Mouse (Mus musculus) C2C12 (cell line): Measurements from ENCODE around the gene Lamc2. TPM values are rescaled to one million over a fixed set of nuclear protein-coding genes. Genes with fewer than 3 reads are reported as not detected.

Experiments
- H3K27me3 ChIP-seq: one replicate; pipeline ENCODE4 v1.6.1; 2011; ENCODE audit not compliant: control insufficient read depth, insufficient read depth, insufficient read length
- H3K36me3 ChIP-seq: one replicate; pipeline ENCODE4 v1.6.1; 2011; ENCODE audit not compliant: control insufficient read depth, insufficient read depth
- H3K4me3 ChIP-seq: one replicate; pipeline ENCODE4 v1.5.1; 2011; ENCODE audit warnings: mild to moderate bottlenecking, control low read depth; ENCODE audit not compliant: poor library complexity, insufficient read depth, severe bottlenecking
- H3K79me2 ChIP-seq: one replicate; pipeline ENCODE4 v1.6.1; 2011; ENCODE audit not compliant: control insufficient read depth, insufficient read depth
- H3K79me3 ChIP-seq: one replicate; pipeline ENCODE4 v1.6.1; 2011; ENCODE audit warnings: low read depth, control low read depth
- H3ac ChIP-seq: one replicate; pipeline ENCODE3; 2011; ENCODE audit warnings: low read depth; ENCODE audit not compliant: control insufficient read depth, insufficient read length
- CEBPB ChIP-seq: IDR thresholded peaks from one replicate; pipeline ENCODE4 v1.6.1; 2011; ENCODE audit warnings: low read depth, mild to moderate bottlenecking, control low read depth, moderate library complexity
- CTCF ChIP-seq: IDR thresholded peaks from one replicate; pipeline ENCODE4 v1.5.1; 2011; ENCODE audit not compliant: control insufficient read depth, insufficient read depth, insufficient read length
- FOSL1 ChIP-seq: IDR thresholded peaks from one replicate; pipeline ENCODE4 v1.8.0; 2011; ENCODE audit warnings: mild to moderate bottlenecking, low read length; ENCODE audit not compliant: poor library complexity, insufficient read depth, severe bottlenecking
- MAX ChIP-seq: IDR thresholded peaks from one replicate; pipeline ENCODE4 v1.6.1; 2011; ENCODE audit warnings: mild to moderate bottlenecking, control low read depth
- MYOD1 ChIP-seq: IDR thresholded peaks from one replicate; pipeline ENCODE4 v1.6.1; 2011; ENCODE audit warnings: low read depth; ENCODE audit not compliant: control insufficient read depth, insufficient read length
- MYOG ChIP-seq: IDR thresholded peaks from one replicate; pipeline ENCODE4 v1.6.1; 2011; ENCODE audit not compliant: control insufficient read depth, insufficient read length; ENCODE audit errors: extremely low read depth
- USF1 ChIP-seq: IDR thresholded peaks from one replicate; pipeline ENCODE4 v1.6.1; 2011; ENCODE audit warnings: low read depth, mild to moderate bottlenecking, control low read depth, moderate library complexity
- polyA plus RNA-seq: library from polyadenylated mRNA; unstranded; fragments of >200 nt; fragmentation: generic; extraction: Trizol; gene quantifications from one replicate; pipeline ENCODE4 v1.2.1, GENCODE M21; 2012; ENCODE audit warnings: missing spikeins

The Lamc2 gene
- polyA plus RNA-seq, 1 experiment: 5.4 TPM

DNA sequence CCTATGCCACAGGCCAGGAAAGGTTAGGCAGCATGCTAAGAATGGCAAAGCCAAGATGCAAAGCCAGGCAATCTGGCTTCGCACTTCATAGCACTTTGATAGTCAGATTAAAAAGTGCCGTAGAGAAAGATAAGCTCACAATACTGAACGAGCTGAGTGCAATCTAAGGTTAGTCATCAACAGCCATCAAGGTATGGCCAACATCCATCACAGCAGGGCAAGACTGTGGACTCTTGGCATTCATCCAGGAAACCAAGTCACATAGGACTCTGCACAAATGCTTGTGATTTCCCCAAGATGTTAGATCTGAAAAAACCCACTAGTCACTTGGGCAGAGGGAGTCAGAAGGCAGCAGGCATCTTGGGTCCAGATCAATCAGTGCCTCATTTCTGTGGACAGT, 1.8 kb upstream of the Lamc2 start:
- Histone ChIP-seq H3K27me3 (no peaks in the 10 kb centered on the region), H3K36me3 (no peaks in the 10 kb centered on the region)
- TF ChIP-seq MAX (no peak), FOSL1 (no peak), MYOD1 (no peak), USF1 (no peak), MYOG (no peak), CEBPB (no peak), CTCF (no peak)

DNA sequence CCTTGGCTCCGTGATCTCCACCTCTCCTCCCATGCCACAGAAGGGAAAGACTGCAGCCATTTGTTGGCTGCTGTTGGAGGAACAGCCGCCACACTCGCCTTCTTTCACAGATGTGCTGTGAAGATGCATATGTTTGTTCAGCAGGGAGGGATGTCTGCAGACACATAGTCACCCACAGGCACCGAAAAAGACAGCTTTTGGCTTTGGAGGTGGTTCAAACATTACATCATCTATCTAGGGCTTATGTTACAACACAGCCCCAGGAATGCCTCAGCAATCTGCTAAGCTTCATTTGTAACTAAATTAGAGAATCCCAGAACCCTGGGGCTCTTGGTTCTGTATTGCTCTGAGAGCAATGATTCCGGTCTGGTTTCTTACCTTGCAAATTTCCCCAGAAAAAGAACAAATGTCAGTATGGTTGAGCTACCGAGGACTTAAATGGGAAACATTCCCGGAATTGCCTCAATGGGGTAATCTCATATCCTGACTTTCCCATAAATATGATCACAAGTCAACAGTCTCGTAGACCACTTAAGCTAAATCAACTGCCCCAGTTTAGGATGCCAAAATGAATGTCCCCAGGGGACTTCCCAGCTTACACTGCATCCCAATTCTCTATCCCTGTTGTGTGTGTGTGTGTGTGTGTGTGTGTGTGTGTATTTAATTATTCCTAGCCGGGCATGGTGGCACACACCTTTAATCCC, 5.5 kb downstream of the Lamc2 start:
- H3K27me3 ChIP-seq: no peaks in the 10 kb centered on the region
- no peak overlapping the region for H3ac ChIP-seq
- no peak overlapping the region for H3K4me3 ChIP-seq
- H3K79me2 ChIP-seq: no peaks in the 10 kb centered on the region
- no peaks in the 10 kb centered on the region for H3K36me3 ChIP-seq
- TF ChIP-seq FOSL1: no peak
- TF ChIP-seq MYOD1: no peak
- TF ChIP-seq CEBPB: peak; percentile 66
- peak; percentile 35 for TF ChIP-seq MAX
- no peak for TF ChIP-seq MYOG
- TF ChIP-seq CTCF: no peak
- no peak for TF ChIP-seq USF1
- no peaks in the 10 kb centered on the region for H3K79me3 ChIP-seq

More for the DNA sequence above, 1.8 kb upstream of the Lamc2 start:
- Histone ChIP-seq H3K4me3 (no peak overlapping the region), H3K79me3 (no peaks in the 10 kb centered on the region), H3K79me2 (no peaks in the 10 kb centered on the region), H3ac (no peak overlapping the region)

DNA sequence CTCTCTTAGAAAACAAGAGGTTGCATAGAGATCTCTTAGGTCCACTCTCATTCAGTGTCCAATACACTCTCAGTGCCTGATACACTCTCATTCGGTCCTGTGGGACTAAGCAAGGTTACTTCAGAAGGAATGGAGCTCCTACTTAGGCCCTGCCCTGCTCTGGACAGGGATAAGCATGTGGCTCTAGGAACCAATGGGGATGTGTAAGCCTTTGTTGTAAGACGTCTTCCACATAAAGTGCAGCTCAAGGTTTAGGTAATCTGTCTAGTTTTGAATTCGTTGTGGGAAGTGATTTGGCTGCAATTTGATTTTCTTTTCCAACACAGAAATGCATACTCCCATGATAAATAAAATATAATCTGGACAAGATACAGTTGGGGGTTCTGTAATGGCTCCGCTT, 6.1 kb downstream of the Lamc2 start:
- TF ChIP-seq MYOG (no peak), MAX (no peak), USF1 (no peak), FOSL1 (no peak), CEBPB (no peak), MYOD1 (no peak), CTCF (no peak)

DNA sequence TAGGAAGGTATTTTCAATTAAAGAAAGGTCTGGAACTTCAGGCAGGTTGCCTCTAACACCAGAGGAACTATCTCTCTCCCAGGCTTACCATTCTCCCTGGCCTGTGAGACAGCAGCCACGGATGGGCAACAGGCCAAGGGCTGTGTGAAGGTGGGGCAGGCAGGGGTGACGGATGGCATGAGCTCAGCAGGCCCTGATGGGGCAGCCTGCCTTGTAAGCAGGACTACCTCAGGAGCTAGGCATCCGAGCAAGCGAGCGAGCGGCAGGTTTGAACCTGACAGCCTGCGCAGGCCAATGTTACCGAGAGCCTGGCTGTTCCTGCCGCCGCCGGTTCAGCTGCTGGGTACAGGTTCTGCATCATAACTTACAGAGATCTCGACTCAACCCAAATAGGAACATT, 11.4 kb downstream of the Lamc2 start:
- TF ChIP-seq MYOD1: no peak
- no peak for TF ChIP-seq FOSL1
- no peak for TF ChIP-seq MYOG
- no peak for TF ChIP-seq CEBPB
- TF ChIP-seq USF1: no peak
- no peak for TF ChIP-seq CTCF
- no peak for TF ChIP-seq MAX
- Histone ChIP-seq H3ac (no peak overlapping the region), H3K79me3 (no peaks in the 10 kb centered on the region), H3K36me3 (no peaks in the 10 kb centered on the region), H3K4me3 (no peak overlapping the region), H3K79me2 (no peaks in the 10 kb centered on the region), H3K27me3 (no peaks in the 10 kb centered on the region)

More for the DNA sequence above, 6.1 kb downstream of the Lamc2 start:
- H3K79me3 ChIP-seq: no peaks in the 10 kb centered on the region
- no peaks in the 10 kb centered on the region for H3K27me3 ChIP-seq
- no peak overlapping the region for H3ac ChIP-seq
- no peaks in the 10 kb centered on the region for H3K36me3 ChIP-seq
- H3K79me2 ChIP-seq: no peaks in the 10 kb centered on the region
- no peak overlapping the region for H3K4me3 ChIP-seq

DNA sequence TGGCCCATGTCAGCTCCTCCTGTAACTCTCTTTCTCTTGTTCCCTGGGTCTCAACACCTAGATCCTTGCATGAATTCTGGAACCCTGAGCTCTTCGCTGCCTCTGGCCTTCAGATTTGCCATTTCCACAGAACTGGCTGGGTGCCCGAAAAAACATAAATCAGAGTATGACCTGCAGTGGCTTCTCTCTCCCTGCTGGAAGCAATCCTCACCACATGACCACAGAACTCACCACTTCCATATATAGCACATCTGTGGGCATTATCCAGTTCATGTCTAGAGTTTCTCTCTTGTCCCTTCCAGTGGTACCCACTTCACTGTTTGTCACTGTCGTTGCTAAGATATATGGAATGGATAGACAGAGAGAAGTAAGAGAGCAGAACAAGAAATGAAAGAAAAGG, 13.0 kb downstream of the Lamc2 start:
- Histone ChIP-seq H3K79me2 (no peaks in the 10 kb centered on the region), H3K27me3 (no peaks in the 10 kb centered on the region), H3ac (no peak overlapping the region), H3K4me3 (no peak overlapping the region), H3K36me3 (no peaks in the 10 kb centered on the region), H3K79me3 (no peaks in the 10 kb centered on the region)
- TF ChIP-seq CTCF: no peak
- TF ChIP-seq USF1: peak; percentile 75

DNA sequence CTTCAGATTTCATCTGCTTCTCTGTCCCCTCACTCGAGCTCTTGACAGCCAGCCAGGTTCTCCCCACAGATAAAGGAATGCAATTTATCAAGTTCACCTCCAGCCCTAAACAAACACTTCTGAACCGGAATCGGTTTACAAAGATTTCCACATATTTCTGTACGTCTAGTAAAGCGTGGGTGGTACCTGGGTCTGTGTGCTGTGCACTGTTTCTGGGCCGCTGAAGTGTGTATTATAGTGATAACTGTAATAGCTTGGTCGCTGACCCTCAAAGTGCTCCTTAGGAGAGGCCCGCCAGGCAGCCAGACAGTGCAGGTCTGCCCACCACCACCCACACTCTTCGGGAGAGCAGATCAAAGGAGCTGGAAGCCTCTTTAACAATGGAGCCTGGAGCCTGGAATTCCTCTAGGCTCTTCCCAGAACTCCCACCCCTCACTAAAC, 13.9 kb downstream of the Lamc2 start:
- H3ac ChIP-seq: no peak overlapping the region
- H3K27me3 ChIP-seq: no peaks in the 10 kb centered on the region
- H3K4me3 ChIP-seq: no peak overlapping the region
- no peaks in the 10 kb centered on the region for H3K79me2 ChIP-seq
- H3K36me3 ChIP-seq: no peaks in the 10 kb centered on the region
- TF ChIP-seq CEBPB: no peak
- TF ChIP-seq MYOG: no peak
- no peak for TF ChIP-seq USF1
- no peak for TF ChIP-seq CTCF
- no peak for TF ChIP-seq MAX
- TF ChIP-seq MYOD1: no peak
- no peak for TF ChIP-seq FOSL1
- no peaks in the 10 kb centered on the region for H3K79me3 ChIP-seq
